Mouse (Mus musculus): ENCODE measurements around the gene Hs6st3.
A peak's percentile ranks its signal among the peaks of the same experiment; 100 is the strongest.

Hs6st3 gene

GRCm38 (mm10) chr14:119902486-119902885, 764.3 kb downstream of the Hs6st3 start:
- no peak for DNase-seq (ENCODE audit: low spot score)

GRCm38 (mm10) chr14:119908032-119908675, 770.0 kb downstream of the Hs6st3 start:
- DNase-seq (ENCODE audit: low spot score), result no peak

- DNase-seq (ENCODE audit: low spot score), result peak; percentile 37
These were observed 776.4 kb downstream of the Hs6st3 start for GRCm38 (mm10) chr14:119914508-119914907.

- DNase-seq (ENCODE audit: low spot score), result no peak
These were observed 780.3 kb downstream of the Hs6st3 start for GRCm38 (mm10) chr14:119918281-119919034.

GRCm38 (mm10) chr14:119919177-119919576, 781.0 kb downstream of the Hs6st3 start:
- DNase-seq (ENCODE audit: low spot score), result no peak
